Mouse (Mus musculus) embryonic stem cell, embryonic (primary cell): ENCODE measurements at regions not wholly inside any gene's neighbourhood (a gene's known extent, or its start where the extent isn't known, plus 50 kb on each side); places are given as distances from the start of the nearest gene placed in this dataset.

ENCODE experiments used
- CTCF ChIA-PET, 4 experiments: fragments of 300-600 bp in 2 of 4; fragments of 350-600 bp in 2 of 4; sonication (Branson Sonifier 250); formaldehyde crosslinking; loops; one replicate each; lab custom pipeline; 2022; ENCODE audit warnings: inconsistent platforms in 2 of 4; lab: Charles Lee
- POLR2A ChIA-PET, 4 experiments: fragments of 300-600 bp in 2 of 4; fragments of 350-600 bp in 2 of 4; sonication (Branson Sonifier 250); formaldehyde crosslinking; loops; one replicate each; lab custom pipeline; 2022; ENCODE audit warnings: antibody characterized with exemption in 4 of 4, inconsistent platforms in 1 of 4; lab: Charles Lee

DNA sequence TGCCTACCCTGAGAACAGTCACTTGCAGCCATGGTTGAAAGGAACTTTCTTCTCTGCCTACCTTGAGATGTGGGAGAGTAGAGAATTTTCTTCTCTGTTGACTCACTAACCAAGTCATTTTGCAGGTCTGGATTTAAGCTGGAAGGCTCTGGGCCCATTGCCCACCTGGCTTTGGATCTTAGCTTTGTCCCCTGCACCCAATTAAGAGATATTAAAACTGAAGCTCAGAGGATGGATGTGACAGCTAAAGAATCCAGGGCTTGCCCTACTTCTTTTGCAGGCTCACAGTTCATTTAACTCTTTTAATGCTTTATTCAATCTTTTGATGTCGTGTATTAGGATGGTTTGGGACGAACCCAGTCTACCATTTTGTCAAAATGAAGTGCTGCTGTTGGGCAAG lies 58.8 kb upstream of the Gnao1 start:
- CTCF ChIA-PET: no interaction called here
- POLR2A ChIA-PET: no interaction called here

DNA sequence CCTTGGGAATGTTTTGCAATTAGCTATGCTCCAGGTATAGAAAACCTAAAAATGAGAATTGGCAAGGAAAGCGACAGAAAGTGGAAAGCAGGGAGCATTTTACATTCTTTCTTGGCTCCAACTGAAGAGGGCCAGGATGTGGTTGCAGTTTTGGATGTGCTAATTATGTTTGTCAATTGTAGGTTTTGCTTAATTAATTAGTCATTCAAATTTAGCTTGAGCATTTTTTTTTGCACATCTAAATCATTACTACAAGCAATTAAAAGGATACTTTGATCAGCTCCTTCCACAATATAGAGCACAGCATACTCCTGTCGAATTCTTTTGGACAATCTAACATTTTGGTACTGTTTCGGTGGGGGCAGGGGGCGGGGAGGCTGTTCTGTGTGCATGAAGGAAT lies 53.8 kb upstream of the Gnao1 start:
- CTCF ChIA-PET: no interaction called here

More for the DNA sequence above, 53.8 kb upstream of the Gnao1 start:
- POLR2A ChIA-PET: no interaction called here
